ENCODE assay signal across 15 mouse cellular contexts in genomic region chr15:84985516-84986160, GRCm38 (mm10). TPM values are rescaled to one million over a fixed set of nuclear protein-coding genes. Genes with fewer than 3 reads are reported as not detected.
DNase-seq lines count a peak whose midpoint lies in the region; ATAC-seq and TF ChIP-seq lines count a peak whose summit lies in the region.
"Had no signal": no experiment of that assay in that cellular context is flagged by ENCODE, and none has a peak within 500 bp of the region (broad histone marks: within the 10 kb centered on the region; RNA-seq: fewer than 3 reads in every experiment).

No protein-coding gene starts in this region.

- TF ChIP-seq EP300 in lung, postnatal 0 days (IDR thresholded peaks at IDR 0.05), result no peak

- no peak overlapping the region for H3K4me2 ChIP-seq in hindbrain, embryonic 11.5 days (replicated peaks; ENCODE audit: low read depth, low read length)
- H3K4me2 ChIP-seq in hindbrain, embryonic 12.5 days (replicated peaks), result peak overlapping the region; percentile 78
- H3K4me2 ChIP-seq in midbrain, postnatal 0 days (ENCODE audit: low read depth, low read length, poor library complexity, severe bottlenecking), result peak overlapping the region; percentile 80
- H3K4me2 ChIP-seq in lung, postnatal 0 days (replicated peaks; ENCODE audit: low read depth, low read length), result no peak overlapping the region
- H3K4me2 ChIP-seq: liver, embryonic 12.5 days had no signal

- no peak for ATAC-seq in hindbrain, embryonic 11.5 days (ENCODE audit: low FRiP score)
- no peak for ATAC-seq in hindbrain, embryonic 12.5 days (ENCODE audit: low FRiP score)
- no peak for ATAC-seq in midbrain, postnatal 0 days (ENCODE audit: low FRiP score)
- ATAC-seq in lung, postnatal 0 days, result no peak
- ATAC-seq: intestine, embryonic 15.5 days; liver, embryonic 12.5 days had no signal

- WGBS in hindbrain, embryonic 10.5 days, result 89% methylated on average over 12 of the region's 12 CpGs
- WGBS in hindbrain, embryonic 11.5 days, result 88% methylated on average over 12 of the region's 12 CpGs
- 89% methylated on average over 12 of the region's 12 CpGs for WGBS in hindbrain, embryonic 12.5 days
- WGBS in midbrain, postnatal 0 days, result 85% methylated on average over 12 of the region's 12 CpGs
- WGBS in lung, postnatal 0 days, result 85% methylated on average over 12 of the region's 12 CpGs

- H3K27me3 ChIP-seq in hindbrain, embryonic 10.5 days (ENCODE audit: insufficient read depth, poor library complexity, severe bottlenecking), result peaks cover 13% of the 10 kb centered on the region; the same call in 1 of the 2 replicates
- H3K27me3 ChIP-seq in hindbrain, embryonic 11.5 days (ENCODE audit: control insufficient read depth, insufficient read depth, low read length), result no peaks in the 10 kb centered on the region
- 0 out of 2 replicates have a peak, but pooled peaks cover 2% of the 10 kb centered on the region for H3K27me3 ChIP-seq in hindbrain, embryonic 12.5 days
- H3K27me3 ChIP-seq in midbrain, postnatal 0 days (ENCODE audit: insufficient read depth, low read length), result no peaks in the 10 kb centered on the region
- H3K27me3 ChIP-seq in lung, postnatal 0 days (replicated peaks; ENCODE audit: insufficient read depth, low read length), result no peaks in the 10 kb centered on the region
- H3K27me3 ChIP-seq: intestine, embryonic 15.5 days had no signal

- no peaks in the 10 kb centered on the region for H3K9me3 ChIP-seq in hindbrain, embryonic 10.5 days
- H3K9me3 ChIP-seq in hindbrain, embryonic 11.5 days (ENCODE audit: control insufficient read depth, low read length), result no peaks in the 10 kb centered on the region
- no peaks in the 10 kb centered on the region for H3K9me3 ChIP-seq in hindbrain, embryonic 12.5 days (replicated peaks)
- no peaks in the 10 kb centered on the region for H3K9me3 ChIP-seq in midbrain, postnatal 0 days (ENCODE audit: low read length)
- H3K9me3 ChIP-seq in lung, postnatal 0 days (ENCODE audit: low read length), result no peaks in the 10 kb centered on the region
- H3K9me3 ChIP-seq: intestine, embryonic 15.5 days; liver, embryonic 12.5 days had no signal

- H3K36me3 ChIP-seq in hindbrain, embryonic 10.5 days, result peaks cover 8% of the 10 kb centered on the region; the same call in 1 of the 2 replicates
- H3K36me3 ChIP-seq in hindbrain, embryonic 11.5 days (ENCODE audit: control insufficient read depth, insufficient read depth, low read length), result no peaks in the 10 kb centered on the region
- peaks cover 3% of the 10 kb centered on the region; the same call in 1 of the 2 replicates for H3K36me3 ChIP-seq in hindbrain, embryonic 12.5 days
- no peaks in the 10 kb centered on the region for H3K36me3 ChIP-seq in midbrain, postnatal 0 days (ENCODE audit: insufficient read depth, low read length)
- H3K36me3 ChIP-seq in lung, postnatal 0 days (ENCODE audit: insufficient read depth, low read length), result no peaks in the 10 kb centered on the region
- H3K36me3 ChIP-seq: intestine, embryonic 15.5 days; liver, embryonic 12.5 days had no signal

- no peak for DNase-seq in hindbrain, embryonic 10.5 days (ENCODE audit: low spot score)
- no peak for DNase-seq in hindbrain, embryonic 11.5 days (ENCODE audit: low spot score)
- peak; percentile 67 for DNase-seq in brain, adult 2 months (ENCODE audit: low read depth, low spot score)
- DNase-seq in midbrain, postnatal 0 days (ENCODE audit: low spot score), result no peak
- no peak for DNase-seq in heart, postnatal 10 days
- DNase-seq in adrenal gland, postnatal 14 days, result no peak
- DNase-seq in lung, postnatal 0 days (ENCODE audit: low spot score), result no peak
- DNase-seq: gastrocnemius, postnatal 14 days; kidney, postnatal 4 days; thymus, adult 2 months had no signal

- peak overlapping the region; percentile 1; the same call in 1 of the 2 replicates for H3K4me3 ChIP-seq in hindbrain, embryonic 10.5 days
- H3K4me3 ChIP-seq in hindbrain, embryonic 11.5 days (ENCODE audit: low read depth, low read length), result no peak overlapping the region
- H3K4me3 ChIP-seq in hindbrain, embryonic 12.5 days, result no peak overlapping the region
- peak overlapping the region; percentile 89; the same call in 1 of the 2 replicates for H3K4me3 ChIP-seq in midbrain, postnatal 0 days (ENCODE audit: low read depth, low read length)
- no peak overlapping the region for H3K4me3 ChIP-seq in lung, postnatal 0 days (ENCODE audit: low read depth, low read length)
- H3K4me3 ChIP-seq: liver, embryonic 12.5 days had no signal

- TF ChIP-seq CTCF in midbrain, postnatal 0 days (IDR thresholded peaks at IDR 0.05), result no peak
- no peak for TF ChIP-seq CTCF in lung, postnatal 0 days (IDR thresholded peaks at IDR 0.05)

- intact Hi-C loops in heart, postnatal 10 days (cut with DNase I), result loop anchor here (5.0 kb wide), 1 partner anchor 128 kb away; the partner anchor contains the start of gene Phf21b

- H3K4me1 ChIP-seq in hindbrain, embryonic 10.5 days (replicated peaks), result peaks cover 49% of the 10 kb centered on the region
- no peaks in the 10 kb centered on the region; the same call in 1 of the 2 replicates for H3K4me1 ChIP-seq in hindbrain, embryonic 11.5 days (replicated peaks; ENCODE audit: control insufficient read depth, insufficient read depth, low read length)
- peaks cover 25% of the 10 kb centered on the region for H3K4me1 ChIP-seq in hindbrain, embryonic 12.5 days
- peaks cover 15% of the 10 kb centered on the region for H3K4me1 ChIP-seq in midbrain, postnatal 0 days (ENCODE audit: insufficient read depth, low read length)
- peaks cover 10% of the 10 kb centered on the region; the same call in 1 of the 2 replicates for H3K4me1 ChIP-seq in lung, postnatal 0 days (ENCODE audit: insufficient read depth, low read depth, low read length)

- H3K27ac ChIP-seq in hindbrain, embryonic 10.5 days, result no peak overlapping the region
- H3K27ac ChIP-seq in hindbrain, embryonic 11.5 days (ENCODE audit: low read depth, low read length), result no peak overlapping the region
- H3K27ac ChIP-seq in hindbrain, embryonic 12.5 days, result no peak overlapping the region; the same call in 1 of the 2 replicates
- no peak overlapping the region for H3K27ac ChIP-seq in midbrain, postnatal 0 days (ENCODE audit: low read depth, low read length)
- no peak overlapping the region for H3K27ac ChIP-seq in lung, postnatal 0 days (ENCODE audit: low read length)
- H3K27ac ChIP-seq: intestine, embryonic 15.5 days; liver, embryonic 12.5 days had no signal

- no peak overlapping the region for H3K9ac ChIP-seq in hindbrain, embryonic 11.5 days (ENCODE audit: low read depth, low read length)
- H3K9ac ChIP-seq in hindbrain, embryonic 12.5 days, result no peak overlapping the region; the same call in 1 of the 2 replicates
- H3K9ac ChIP-seq in midbrain, postnatal 0 days (replicated peaks; ENCODE audit: low read length, poor library complexity, severe bottlenecking), result peak overlapping the region; percentile 0; the same call in 1 of the 2 replicates
- H3K9ac ChIP-seq in lung, postnatal 0 days (replicated peaks; ENCODE audit: low read depth), result no peak overlapping the region
- H3K9ac ChIP-seq: liver, embryonic 12.5 days had no signal

RNA-seq across cellular contexts. Expression of gene 5031439G07Rik, which starts 2.7 kb away (rescaled TPM):
- 11.2 and 12.1 TPM in 2 replicates for polyA plus RNA-seq in hindbrain, embryonic 10.5 days (2016; fragmentation: Nextera tagmentation; extraction: Ambion mirVana)
- 11.8 and 12.9 TPM in 2 replicates for polyA plus RNA-seq in hindbrain, embryonic 11.5 days (2014; fragmentation: Nextera tagmentation; extraction: Ambion mirVana)
- 18.7 TPM in 2 replicates for polyA plus RNA-seq in hindbrain, embryonic 12.5 days (2016; fragmentation: Nextera tagmentation; extraction: Ambion mirVana)
- total RNA-seq in midbrain, postnatal 0 days (2014; rRNA removed), result 127 and 131 TPM in 2 replicates
- polyA plus RNA-seq in midbrain, postnatal 0 days (2015; fragmentation: Nextera tagmentation; extraction: Ambion mirVana), result 22.2 and 23.4 TPM in 2 replicates
- 10 to 100 TPM; 22.1 to 25.2 TPM for total RNA-seq in heart, postnatal 10 days (2021)
- 24.9 and 32.2 TPM in 2 replicates for total RNA-seq in adrenal gland, postnatal 14 days (2021)
- polyA plus RNA-seq in lung, postnatal 0 days (2015; fragmentation: Nextera tagmentation; extraction: Ambion mirVana), result 4.3 and 4.6 TPM in 2 replicates

RNA-seq across cellular contexts. Expression of gene Upk3a, which starts 31.3 kb away (rescaled TPM):
- polyA plus RNA-seq in hindbrain, embryonic 10.5 days (2016; fragmentation: Nextera tagmentation; extraction: Ambion mirVana), result 0.15 and 0.47 TPM in 2 replicates
- not detected in 2 replicates for polyA plus RNA-seq in hindbrain, embryonic 11.5 days (2014; fragmentation: Nextera tagmentation; extraction: Ambion mirVana)
- polyA plus RNA-seq in hindbrain, embryonic 12.5 days (2016; fragmentation: Nextera tagmentation; extraction: Ambion mirVana), result 0.19 and 0.21 TPM in 2 replicates
- total RNA-seq in midbrain, postnatal 0 days (2014; rRNA removed), result 0.28 and 0.66 TPM in 2 replicates
- polyA plus RNA-seq in midbrain, postnatal 0 days (2015; fragmentation: Nextera tagmentation; extraction: Ambion mirVana), result 3.0 and 3.6 TPM in 2 replicates
- not detected for total RNA-seq in heart, postnatal 10 days (2021)
- not detected in 2 replicates for total RNA-seq in adrenal gland, postnatal 14 days (2021)
- 33.6 and 41.0 TPM in 2 replicates for polyA plus RNA-seq in lung, postnatal 0 days (2015; fragmentation: Nextera tagmentation; extraction: Ambion mirVana)
- total RNA-seq: common myeloid progenitor, adult 5-6 weeks; gastrocnemius, postnatal 14 days had no signal
- polyA plus RNA-seq: heart, embryonic 14.5 days; liver, embryonic 12.5 days had no signal

RNA-seq across cellular contexts. Expression of gene Fam118a, which starts 43.1 kb away (rescaled TPM):
- 29.6 and 37.2 TPM in 2 replicates for polyA plus RNA-seq in hindbrain, embryonic 10.5 days (2016; fragmentation: Nextera tagmentation; extraction: Ambion mirVana)
- polyA plus RNA-seq in hindbrain, embryonic 11.5 days (2014; fragmentation: Nextera tagmentation; extraction: Ambion mirVana), result 27.8 and 29.5 TPM in 2 replicates
- polyA plus RNA-seq in hindbrain, embryonic 12.5 days (2016; fragmentation: Nextera tagmentation; extraction: Ambion mirVana), result 22.2 and 24.5 TPM in 2 replicates
- total RNA-seq in midbrain, postnatal 0 days (2014; rRNA removed), result 18.0 and 21.0 TPM in 2 replicates
- polyA plus RNA-seq in midbrain, postnatal 0 days (2015; fragmentation: Nextera tagmentation; extraction: Ambion mirVana), result 29.5 TPM in 2 replicates
- total RNA-seq in heart, postnatal 10 days (2021), result 10 to 100 TPM; 10.1 to 10.8 TPM
- total RNA-seq in adrenal gland, postnatal 14 days (2021), result 12.6 and 15.5 TPM in 2 replicates
- 18.2 and 18.9 TPM in 2 replicates for polyA plus RNA-seq in lung, postnatal 0 days (2015; fragmentation: Nextera tagmentation; extraction: Ambion mirVana)

Comparison
In these comparisons a context has a peak if more than half of its experiments do, and no peak if none do; other contexts are left out.
1. H3K4me3 ChIP-seq: peak in hindbrain, embryonic 10.5 days (single experiment) and midbrain, postnatal 0 days (single experiment); none in hindbrain, embryonic 11.5 days (single experiment), hindbrain, embryonic 12.5 days (single experiment) and lung, postnatal 0 days (single experiment).
2. H3K4me2 ChIP-seq: peak in hindbrain, embryonic 12.5 days (single experiment) and midbrain, postnatal 0 days (single experiment); none in hindbrain, embryonic 11.5 days (single experiment) and lung, postnatal 0 days (single experiment).